Mouse (Mus musculus): ENCODE measurements around the gene Ces2h.
"Not testable (repeated sequence)": the region's sequence is repeated elsewhere in the genome, so short reads cannot be mapped to it uniquely, and the experiment has no call there.

The Ces2h gene

GRCm38 (mm10) chr8:105000586-105000985, at the start of gene Ces2h:
Ces2h (plus strand) TSS chr8:105000853.
- DNase-seq (ENCODE audit: low read depth, low spot score) = no peak

- no peak for DNase-seq (ENCODE audit: low read depth, low spot score)
These were observed 39.1 kb upstream of the Ces2h start, which contains the start of gene Ces2g for GRCm38 (mm10) chr8:104961537-104961961. Ces2g (plus strand) TSS chr8:104961718.

DNA sequence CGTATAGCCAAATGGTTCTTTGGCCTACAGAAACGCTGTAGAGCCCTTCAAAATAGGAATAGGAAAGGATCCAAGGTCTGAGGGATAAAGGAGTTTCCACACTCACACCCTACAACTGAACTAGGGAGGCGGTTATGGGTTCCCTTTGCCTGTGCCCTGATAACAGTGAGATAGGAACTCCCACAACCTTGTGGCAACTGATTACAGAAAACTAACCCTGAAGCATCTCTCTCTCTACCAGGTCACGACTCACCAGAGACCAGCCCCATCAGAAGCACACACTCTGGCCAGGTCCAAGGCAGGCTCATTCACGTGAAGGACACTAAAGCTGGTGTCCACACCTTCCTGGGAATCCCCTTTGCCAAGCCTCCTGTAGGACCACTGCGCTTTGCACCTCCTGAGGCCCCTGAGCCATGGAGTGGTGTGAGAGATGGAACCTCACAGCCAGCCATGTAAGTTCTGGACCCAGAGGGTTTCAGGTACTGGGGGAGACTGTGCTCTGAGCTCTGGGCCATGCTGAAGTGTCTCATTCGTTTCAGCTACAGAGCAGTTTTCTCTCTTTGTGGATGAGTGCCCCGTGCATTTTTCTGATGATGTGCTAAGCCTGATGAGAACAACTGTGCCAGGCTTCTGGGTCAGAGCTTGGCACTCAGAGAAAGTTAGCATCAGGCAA, 38.3 kb upstream of the Ces2h start:
- DNase-seq (ENCODE audit: low read depth, low spot score) = no peak

DNA sequence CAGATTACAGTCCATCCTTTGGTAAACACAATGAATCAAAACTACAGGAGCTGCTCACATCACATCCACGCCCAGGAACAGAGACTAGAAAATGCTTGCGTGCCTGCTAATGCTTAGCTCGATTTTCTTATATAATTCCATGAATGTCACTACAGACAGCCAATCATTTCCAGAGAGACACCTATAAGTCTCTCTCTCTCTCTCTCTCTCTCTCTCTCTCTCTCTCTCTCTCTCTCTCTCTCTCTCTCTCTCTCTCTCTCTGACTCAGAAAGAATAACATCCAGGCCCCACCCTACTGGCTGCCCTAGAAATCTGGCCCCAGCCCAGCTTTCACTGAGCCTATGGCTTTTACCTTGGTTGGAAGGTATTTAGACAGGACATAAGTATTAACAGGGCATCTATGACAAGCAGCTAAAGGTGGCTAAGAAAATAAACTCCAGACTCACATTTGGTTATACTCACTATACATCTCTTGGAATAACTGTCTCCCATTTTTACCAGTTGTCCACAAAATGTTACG, 37.2 kb upstream of the Ces2h start:
- DNase-seq (ENCODE audit: low read depth, low spot score) = no peak

GRCm38 (mm10) chr8:104984126-104984525, 16.5 kb upstream of the Ces2h start:
- DNase-seq (ENCODE audit: low read depth, low spot score) = no peak

GRCm38 (mm10) chr8:104984942-104985341, 15.7 kb upstream of the Ces2h start:
- no peak for DNase-seq (ENCODE audit: low read depth, low spot score)

GRCm38 (mm10) chr8:104998191-104998590, 2.5 kb upstream of the Ces2h start:
- DNase-seq (ENCODE audit: low read depth, low spot score) = no peak

- no peak for DNase-seq (ENCODE audit: low read depth, low spot score)
These were observed 1.5 kb upstream of the Ces2h start for GRCm38 (mm10) chr8:104999183-104999582.

DNA sequence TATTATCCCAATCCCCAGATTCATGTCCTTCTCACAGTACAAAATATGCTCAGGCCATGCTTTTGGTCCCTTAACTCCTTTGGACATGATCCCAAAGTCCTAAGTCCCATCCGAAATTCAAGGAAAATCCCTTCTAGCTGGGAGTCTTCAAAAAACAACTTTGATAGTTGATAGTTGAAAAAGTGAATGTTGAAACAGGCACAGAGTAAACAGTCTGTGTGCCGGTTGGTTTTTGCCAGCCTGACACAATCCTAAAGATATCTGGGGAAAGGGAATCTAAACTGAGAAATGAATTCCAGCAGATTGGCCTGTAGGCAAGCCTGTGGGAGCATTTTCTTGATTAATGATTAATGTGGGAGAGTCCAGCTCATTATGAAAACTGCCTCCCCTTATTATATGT, 9.3 kb downstream of the Ces2h start:
- DNase-seq (ENCODE audit: low read depth, low spot score) = no peak

- peak; percentile 15 for DNase-seq (ENCODE audit: low read depth, low spot score)
These were observed 10.5 kb downstream of the Ces2h start for GRCm38 (mm10) chr8:105011136-105011535.

DNA sequence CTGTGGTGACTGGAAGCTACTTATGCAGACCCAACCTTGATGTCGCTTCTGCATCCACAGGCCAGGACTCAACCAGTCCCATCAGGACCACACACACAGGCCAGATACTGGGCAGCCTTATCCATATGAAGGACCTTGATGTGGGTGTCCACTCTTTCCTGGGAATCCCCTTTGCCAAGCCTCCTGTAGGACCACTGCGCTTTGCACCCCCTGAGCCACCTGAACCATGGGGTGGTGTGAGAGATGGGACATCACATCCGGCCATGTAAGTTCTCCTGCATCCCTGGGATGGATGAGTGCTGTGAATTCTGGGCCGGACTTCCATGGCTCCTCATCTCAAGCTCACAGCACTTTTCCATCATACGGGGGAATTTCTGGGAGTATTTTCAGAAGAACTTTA, 13.7 kb downstream of the Ces2h start:
- DNase-seq (ENCODE audit: low read depth, low spot score) = no peak

- no peak for DNase-seq (ENCODE audit: low read depth, low spot score)
These were observed 21.3 kb downstream of the Ces2h start for GRCm38 (mm10) chr8:105021954-105022353.

GRCm38 (mm10) chr8:105023087-105023486, 22.4 kb downstream of the Ces2h start:
- no peak for DNase-seq (ENCODE audit: low read depth, low spot score)

GRCm38 (mm10) chr8:105025050-105025449, 24.4 kb downstream of the Ces2h start:
- peak; percentile 29 for DNase-seq (ENCODE audit: low read depth, low spot score)

DNA sequence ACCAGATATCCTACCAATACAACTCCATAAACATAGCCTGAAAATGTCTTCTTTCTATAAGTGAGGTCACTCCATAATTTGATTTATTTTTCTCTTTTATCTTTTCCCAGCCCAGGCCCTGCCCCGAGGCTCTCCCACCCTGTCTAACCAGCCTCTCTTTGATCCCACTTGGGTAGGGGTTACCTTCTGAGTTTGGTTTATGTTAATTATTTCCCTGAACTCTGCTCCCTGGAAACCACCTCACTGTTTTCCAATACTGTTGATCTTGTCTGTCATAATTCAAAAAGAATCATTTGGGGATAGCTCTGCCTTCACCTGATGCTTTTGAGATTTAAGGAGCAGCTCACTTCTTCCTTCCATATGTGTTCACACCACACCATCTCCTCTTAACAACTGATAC, 42.9 kb downstream of the Ces2h start:
- DNase-seq (ENCODE audit: low read depth, low spot score) = no peak

DNA sequence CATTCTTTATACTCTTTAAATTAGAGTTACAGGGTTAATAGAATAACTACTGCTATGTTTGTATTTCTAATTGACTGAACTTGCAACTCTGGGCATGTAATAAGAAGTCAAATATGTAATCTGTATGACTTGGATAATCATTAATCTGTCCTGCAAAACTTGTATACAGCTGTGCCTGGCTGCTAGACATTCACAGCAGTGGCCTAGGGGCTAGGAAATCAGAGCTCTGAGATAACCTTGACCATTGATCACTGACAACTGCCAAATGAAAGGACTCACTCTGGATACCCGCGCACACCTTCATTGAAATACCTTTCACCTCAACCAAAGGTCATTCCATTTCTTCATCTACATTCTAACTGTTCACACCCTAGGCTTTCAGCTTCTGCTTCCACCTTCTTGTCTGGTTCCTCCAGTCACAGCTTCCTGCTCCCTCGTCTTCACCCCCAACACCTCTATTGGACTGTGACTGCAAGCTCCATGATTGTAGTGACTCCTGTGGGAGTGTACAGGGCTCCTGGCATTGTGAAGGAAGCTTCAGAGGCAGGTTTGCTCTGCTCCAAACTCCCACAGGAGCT, 45.3 kb downstream of the Ces2h start:
- no peak for DNase-seq (ENCODE audit: low read depth, low spot score)

DNA sequence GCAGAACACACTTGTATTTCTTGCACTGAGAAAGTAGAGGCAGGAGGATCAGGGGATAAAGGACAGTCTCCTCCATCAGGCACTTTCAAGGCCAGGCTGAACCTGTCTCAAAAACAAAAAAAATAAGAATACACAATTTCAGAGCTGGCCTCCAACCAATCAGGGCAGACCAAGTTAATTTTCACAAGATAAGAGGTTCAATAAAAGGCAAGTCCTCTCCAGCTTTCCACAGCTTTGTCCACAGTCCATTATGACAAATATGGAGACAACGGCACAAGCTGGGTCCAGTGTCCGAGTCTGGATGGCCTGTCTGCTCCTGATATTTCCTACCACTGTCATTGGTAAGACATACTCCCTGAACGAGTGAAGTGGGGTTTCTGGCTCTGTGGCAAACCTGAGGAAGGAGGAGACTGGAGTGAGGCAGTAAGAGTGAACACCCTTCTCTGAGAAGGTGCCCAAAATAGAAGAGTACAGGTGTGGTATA, 47.8 kb downstream of the Ces2h start, which contains the start of gene Ces3a:
Ces3a (plus strand) TSS at position 231 of the 484 bp plus-strand sequence.
- DNase-seq (ENCODE audit: low read depth, low spot score) = no peak

- no peak for DNase-seq (ENCODE audit: low read depth, low spot score)
These were observed 55.6 kb downstream of the Ces2h start for GRCm38 (mm10) chr8:105056211-105056610.

- no peak for DNase-seq (ENCODE audit: low read depth, low spot score)
These were observed 59.4 kb downstream of the Ces2h start for GRCm38 (mm10) chr8:105060056-105060455.

DNA sequence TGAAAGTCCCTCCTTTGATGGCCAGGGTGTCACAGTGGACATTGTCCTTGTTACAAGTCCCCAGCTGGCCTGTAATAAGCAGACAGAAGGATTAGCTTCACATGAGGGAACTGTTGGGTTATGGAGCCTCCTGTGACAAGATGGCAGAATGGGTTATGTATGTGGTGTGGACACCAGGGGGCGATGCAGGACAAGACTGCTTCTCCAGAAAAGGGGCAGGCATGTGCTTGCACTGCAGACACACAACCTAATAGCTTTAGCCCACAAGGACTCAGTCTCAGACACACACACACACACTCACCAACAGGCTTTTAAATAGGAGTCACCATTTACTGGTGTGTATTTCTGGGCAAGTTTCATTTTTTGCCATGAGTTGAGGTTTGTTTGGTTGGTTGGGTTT, 66.1 kb downstream of the Ces2h start:
- peak; percentile 53 for DNase-seq (ENCODE audit: low read depth, low spot score)

GRCm38 (mm10) chr8:105067905-105068304, 67.3 kb downstream of the Ces2h start:
- not testable (repeated sequence) for DNase-seq (ENCODE audit: low read depth, low spot score)

- DNase-seq (ENCODE audit: low read depth, low spot score) = no peak
These were observed 68.3 kb downstream of the Ces2h start for GRCm38 (mm10) chr8:105068971-105069370.

Data from CD4-positive, CD25-positive, alpha-beta regulatory T cell, adult 2 months (primary cell).